Mouse (Mus musculus) cerebellum, postnatal 25 days (tissue): ENCODE measurements around the gene Ppil2.
A peak's percentile ranks its signal among the peaks of the same experiment; 100 is the strongest.

Source experiments
- DNase-seq, 2 experiments: peaks; one replicate each; pipeline ENCODE4 v3.0.0; 2021; ENCODE audit warnings: mixed read lengths in 2 of 2

Ppil2 gene

DNA sequence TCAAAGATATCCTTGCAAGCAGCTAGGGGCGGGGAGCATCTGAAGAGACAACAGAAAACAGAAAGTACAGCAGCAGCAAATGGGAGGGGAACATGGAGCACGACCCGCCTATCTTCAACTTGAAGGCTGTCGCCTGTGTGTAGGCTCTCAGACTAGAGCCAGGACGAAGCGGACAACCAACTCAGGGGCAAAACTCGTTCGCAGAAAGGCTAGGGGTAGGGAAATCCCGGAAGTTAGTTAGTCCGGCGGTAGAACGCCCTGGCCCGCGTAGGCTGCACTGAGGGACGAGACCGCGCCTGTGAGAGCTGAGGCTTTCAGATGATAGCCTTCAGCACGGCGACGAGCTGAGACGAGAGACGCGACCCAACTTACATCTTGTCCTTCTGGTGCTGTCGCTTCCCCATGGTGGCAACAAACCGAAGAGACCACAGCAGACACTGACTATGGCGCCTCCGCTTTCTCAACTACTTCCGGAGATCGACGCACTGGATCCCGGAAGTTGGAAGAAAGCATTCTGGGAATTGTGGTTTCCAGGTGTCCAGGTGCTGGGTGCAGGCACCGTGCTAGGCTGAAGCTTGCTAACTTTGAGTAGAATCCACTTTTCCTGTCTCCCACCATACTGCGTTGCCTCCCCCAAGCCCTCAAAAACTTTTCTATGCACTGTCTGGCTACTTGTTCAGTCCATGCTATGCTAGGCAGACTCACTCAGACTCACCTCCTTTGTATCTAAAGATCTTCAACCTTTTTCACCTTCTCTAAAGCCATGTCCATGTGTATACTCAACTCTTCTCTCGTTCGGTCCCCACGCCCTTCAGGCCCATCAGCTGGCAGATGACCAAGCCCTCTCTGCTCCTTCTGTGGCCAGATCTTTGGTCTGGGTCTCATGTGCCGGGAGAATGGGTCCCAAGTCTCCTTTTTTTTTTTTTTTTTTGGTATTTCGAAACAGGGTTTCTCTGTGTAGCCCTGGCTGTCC is at the start of gene Ppil2:
Gene Ppil2, minus strand, starts transcription at position 487 of the 973 bp plus-strand sequence.
- peak; percentile 72 to 78 for DNase-seq

DNA sequence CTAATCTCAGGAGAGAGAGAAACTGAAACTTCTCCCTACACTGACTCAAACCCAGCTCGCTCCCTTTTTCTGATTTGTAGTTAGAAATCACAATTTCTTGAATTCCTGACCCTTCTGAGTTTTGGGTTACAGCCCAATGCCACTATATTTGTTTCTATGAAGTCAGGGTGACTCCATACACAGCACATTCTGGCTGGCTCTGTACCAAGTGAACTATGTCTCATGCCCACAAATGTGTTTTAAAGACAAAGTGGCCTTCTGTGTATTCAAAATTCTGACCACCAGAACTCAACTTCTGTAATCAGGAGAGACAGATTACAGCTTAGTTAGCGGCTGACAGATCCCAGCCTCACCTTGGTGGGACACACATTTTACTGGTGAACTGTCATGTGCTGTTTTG is 43.3 kb upstream of the Ppil2 start:
- no peak for DNase-seq

DNA sequence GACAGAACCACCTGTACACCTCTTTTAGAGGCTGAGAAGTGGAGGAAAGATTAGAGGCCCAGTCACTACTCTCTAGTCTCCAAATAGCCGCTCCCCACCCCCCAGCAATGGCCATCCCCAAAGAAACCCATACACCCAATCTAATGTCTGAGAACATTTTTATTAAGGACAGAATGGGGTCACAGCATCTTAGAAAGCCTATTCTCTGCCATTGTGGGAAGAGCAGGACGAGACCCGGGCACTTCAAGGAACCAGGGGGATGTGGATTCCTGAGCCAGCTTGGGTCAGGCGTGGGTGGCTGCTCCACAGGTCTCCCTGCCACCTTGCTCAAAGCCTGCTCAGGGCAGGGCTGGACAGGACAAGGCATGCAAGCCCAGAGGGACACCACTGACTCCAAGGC is 40.8 kb upstream of the Ppil2 start:
- DNase-seq: no peak

DNA sequence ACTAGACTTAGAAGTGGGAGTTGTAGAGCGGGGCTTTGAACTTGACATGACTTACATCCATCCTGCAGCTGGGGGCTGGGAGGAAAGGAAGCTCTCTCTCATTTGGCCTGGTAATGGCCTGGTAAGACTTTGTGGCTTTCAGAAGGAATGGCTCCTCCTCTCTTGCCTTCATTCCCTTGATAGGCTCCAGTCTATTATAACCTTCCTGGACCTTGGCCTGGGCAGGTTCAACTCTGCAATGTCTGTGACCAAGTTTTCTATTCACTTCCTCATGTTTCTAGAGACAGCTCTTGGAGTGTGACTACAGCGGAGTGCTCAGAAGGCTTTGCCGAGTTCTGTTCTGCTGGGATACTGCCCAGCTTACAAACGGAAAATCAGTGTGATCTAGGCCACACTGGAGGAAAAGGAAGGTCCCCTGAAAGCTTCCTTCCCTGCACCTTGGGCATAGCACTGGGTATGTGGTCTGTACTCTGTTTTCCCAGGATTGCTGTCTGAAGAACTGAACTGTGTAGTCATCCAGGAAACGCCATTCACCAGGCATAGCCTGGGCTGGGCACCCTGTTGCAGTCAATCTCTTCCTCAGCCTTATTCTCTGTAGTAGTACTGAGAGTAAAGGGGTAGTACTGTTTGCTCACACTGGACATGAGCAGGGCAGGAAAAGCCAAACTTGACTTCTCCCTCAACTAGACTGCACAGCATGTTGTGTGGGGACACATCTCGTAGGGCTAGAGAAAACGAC is 39.6 kb upstream of the Ppil2 start:
- DNase-seq: no peak

DNA sequence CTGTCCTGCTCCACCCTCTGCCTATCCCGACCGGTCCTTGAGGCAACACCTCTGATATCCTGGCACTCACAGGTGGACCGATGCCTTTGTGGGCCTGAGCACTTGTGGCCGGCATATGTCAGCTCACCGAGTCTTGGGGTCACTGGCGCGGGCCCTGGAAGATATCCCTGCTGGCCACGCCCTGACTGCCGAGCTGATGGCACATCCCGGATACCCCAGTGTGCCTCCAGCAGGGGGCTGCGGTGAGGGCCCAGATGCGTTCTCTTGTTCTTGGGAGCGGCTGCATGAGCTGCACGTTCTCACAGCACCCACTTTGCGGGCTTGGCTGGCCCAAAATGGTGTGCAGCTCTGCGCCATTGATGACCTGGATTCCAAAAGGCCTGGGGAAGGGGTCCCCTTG is 37.0 kb upstream of the Ppil2 start:
- peak in 1 of 2 experiments; percentile 31 for DNase-seq

DNA sequence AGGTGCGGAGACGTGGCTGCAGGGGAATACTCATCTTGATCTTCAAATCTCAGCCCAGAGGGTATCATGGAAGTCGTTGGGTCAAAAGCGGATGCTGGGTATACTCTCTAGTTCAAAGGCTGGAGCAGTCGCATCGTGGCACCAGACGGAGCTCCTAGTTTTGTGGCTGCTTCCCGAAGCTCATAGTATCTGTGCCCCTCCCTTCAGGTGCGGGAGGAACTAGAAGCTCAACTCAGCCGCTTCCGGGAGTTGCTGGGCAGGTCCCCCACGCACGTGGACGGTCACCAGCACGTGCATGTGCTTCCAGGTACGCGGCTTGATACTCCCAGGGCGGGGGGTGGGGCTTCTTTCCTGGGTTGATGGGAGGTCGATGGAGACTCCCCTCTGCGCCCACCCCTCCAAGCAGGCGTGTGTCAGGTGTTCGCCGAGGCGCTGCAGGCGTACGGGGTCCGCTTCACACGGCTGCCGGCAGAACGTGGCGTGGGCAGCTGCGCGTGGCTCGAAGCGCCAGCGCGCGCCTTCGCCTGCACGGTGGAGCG is 36.4 kb upstream of the Ppil2 start:
- peak in 1 of 2 experiments; percentile 49 for DNase-seq

DNA sequence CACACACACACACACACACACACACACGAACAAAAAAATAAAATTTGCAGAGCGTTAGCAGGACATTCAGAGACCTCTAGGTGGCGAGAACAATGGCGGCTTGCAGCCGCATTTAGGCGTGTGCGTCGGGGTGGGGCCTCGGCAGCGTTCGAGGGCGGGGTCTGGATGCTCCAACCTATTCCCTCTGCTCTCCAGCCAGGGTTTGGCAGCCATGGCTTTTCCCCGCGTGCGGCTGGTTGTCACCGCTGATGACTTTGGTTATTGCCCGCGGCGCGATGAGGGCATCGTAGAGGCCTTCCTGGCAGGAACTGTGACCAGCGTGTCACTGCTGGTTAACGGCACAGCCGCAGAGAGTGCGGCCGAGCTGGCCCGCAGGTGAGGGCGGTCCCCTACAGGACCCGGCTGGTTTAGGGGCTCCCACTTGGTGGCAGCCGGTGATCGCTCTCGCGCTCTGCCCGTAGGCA is 35.7 kb upstream of the Ppil2 start, which contains the start of gene Ccdc116:
Gene Ccdc116, minus strand, starts transcription at position 458 of the 464 bp plus-strand sequence.
- peak; percentile 87 to 92 for DNase-seq

DNA sequence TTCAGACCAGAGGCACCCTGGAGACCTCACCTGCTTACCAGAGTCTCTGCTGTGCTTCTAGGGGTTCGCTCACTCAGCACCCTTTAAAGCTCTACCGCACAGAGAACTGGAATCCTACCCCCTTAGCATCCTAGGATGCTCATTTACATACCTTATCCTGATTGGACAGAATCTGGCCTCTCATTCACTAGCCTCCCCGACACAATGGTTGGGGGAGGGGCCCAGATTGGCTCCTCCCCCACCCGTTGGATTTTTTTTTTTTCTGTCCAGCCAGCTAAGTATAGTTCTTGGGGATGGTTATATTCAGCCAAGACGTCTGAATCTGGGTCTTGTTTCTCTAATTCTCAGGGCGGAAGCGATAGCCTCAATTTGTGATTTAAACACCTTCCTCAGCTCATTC is 33.3 kb upstream of the Ppil2 start, which contains the start of gene Ydjc:
Gene Ydjc, plus strand, starts transcription at position 283 of the 400 bp plus-strand sequence.
- no peak for DNase-seq

DNA sequence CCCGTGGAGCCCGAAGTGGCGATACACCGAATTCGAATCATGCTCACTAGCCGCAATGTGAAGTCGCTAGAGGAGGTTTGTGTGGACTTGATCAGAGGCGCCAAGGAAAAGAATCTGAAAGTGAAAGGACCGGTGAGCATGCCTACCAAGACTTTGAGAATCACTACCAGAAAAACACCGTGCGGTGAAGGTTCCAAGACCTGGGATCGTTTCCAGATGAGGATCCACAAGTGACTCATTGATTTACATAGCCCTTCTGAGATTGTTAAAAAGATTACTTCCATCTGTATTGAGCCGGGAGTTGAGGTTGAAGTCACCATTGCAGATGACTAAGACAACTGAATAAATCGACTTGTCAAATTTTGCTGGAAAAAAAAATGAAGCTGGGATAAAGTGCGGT is 26.3 kb upstream of the Ppil2 start:
- DNase-seq: no peak

DNA sequence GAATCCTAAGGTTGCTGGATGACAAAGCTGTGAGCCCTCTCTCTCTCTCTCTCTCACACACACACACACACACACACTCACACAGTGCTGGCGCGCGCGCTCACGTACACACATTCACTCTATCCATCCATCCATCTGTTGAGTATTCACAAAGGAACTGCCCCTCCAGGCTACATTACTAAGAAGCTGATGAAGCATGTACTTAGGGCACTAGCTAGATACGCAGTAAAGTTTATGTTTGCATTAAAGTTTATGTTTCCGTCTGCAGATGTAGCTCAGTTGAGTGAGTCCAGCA is 21.8 kb upstream of the Ppil2 start:
- no peak for DNase-seq

DNA sequence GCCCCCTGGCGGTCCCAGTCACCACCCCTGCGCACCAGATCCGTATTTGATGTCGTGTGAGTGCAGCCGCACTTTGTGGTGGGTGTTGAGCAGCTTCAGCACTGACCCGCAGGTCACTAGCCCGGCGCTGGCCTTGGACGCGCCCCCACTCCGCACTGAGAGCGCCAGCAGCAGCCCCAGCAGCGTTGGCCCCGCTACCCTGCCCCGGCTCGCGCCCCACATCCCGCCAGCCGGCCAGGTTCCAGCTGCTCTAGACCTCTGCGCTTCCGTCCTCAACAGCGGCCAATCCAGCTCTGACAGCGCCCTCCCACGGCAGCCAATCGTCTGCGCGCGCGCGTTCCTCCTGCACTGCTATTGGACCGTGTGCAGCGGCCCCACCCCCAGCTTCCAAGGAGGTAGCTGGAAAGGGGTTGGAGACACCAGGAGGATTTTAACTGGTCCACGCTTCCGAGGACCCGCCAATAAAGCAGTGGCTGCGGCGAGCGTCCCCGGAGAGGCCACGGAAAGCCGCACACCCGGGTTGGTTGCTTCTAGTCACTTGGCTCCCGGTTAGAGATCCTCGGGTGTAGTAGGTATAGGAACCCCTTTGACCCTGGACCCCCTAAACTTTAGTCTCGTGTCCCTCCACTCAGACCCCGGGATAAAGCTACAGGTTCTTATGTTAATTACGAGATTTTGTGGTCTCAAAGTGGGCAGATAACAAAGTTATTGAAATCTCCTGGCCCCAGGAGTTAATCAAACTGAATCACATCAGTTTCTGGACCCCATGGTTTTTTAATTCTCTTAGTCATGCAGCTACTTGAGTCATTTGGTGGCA is 21.2 kb upstream of the Ppil2 start, which contains the start of gene Sdf2l1:
Gene Sdf2l1, minus strand, starts transcription at position 295 of the 817 bp plus-strand sequence.
- peak; percentile 98 to 99 for DNase-seq

DNA sequence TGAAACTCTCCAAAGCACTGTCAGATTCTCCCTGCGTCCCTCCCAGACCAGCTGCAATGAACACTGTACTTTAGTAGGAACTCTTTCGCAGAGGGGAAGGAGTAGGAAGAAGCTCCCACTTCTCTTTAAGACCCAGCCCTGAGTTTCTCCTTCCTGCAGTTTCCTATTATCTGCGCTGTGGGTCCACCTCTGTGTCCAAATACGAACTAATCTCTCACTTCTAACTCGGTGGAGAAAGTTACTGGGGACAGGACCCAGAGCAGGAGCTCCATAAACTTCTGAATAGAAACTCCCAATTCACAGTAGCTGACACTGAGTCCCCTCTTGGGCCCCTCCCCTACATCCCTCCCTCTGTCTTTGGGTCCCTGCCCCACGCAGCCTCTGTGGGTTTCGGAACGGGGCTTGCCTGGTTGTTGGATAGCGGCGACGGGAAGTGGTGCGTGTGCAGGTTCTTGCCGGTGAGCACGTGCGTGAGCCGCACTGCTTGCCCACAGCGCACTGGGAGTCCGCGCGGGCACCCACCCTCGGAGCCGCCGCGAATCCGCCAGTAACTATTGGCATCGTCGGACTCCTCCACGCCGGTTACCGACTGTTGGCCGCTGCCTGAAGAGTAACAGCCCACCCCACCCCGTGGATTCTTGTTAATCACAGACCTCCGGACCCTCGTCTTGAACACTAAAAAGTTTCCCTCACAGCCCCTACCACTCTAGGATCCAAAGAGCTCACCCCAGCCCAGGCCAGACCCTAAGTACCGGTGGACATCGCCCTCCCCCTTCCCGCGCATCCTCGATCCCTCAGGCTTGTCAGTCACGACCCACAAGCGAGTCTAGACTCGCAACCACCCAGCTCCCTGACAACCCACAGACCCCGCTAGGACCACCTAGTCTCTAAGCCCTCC is 20.4 kb upstream of the Ppil2 start:
- DNase-seq: peak in 1 of 2 experiments; percentile 52

DNA sequence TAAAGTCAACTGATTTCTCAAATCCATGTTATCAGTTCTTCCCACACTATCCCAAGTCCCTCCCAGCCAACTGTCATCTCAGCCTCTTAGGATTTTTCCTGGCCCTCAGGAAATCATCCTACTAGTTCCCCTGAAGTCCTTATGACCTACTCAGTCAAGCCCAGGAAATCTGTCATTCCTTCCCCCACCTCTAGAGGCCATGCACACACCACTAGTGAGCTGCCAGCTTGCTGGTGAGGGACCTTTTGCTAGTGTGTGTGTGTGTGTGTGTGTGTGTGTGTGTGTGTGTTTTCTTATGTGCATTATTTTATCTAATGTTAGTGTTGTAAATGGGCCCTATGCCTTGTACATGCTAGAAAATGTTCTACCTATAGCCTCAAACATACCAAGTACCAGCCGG is 16.2 kb upstream of the Ppil2 start:
- DNase-seq: peak in 1 of 2 experiments; percentile 64

DNA sequence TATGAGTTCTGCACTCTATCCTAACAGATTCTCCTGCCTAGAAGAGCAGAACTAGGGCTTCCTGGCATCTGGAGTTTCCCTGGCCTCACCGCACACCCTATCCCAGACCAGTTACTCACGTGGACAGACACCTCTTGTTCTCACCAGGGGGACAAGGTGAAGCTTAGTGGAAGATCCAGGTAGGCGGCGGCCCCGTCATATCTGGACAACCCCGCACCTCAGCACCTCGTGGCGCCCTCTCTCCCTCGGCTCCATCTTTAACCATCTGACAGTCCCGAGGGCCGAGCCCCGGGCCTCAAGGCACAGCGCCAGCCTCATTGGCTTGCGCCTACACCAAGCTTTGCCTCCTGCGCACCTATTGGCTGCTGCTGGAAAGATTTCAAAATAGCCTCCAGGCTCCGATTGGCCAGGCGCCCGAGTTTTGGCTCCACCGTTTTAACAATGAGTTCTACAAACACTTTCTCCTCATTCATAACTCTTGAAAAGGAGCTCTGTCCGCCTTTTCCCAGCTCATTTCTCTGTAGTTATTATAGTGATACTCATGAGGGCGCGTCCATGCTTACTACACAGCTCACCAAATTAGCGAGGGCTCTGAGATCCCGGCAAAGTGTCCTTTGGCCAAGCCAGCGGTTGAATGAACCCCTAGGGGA is 13.9 kb upstream of the Ppil2 start, which contains the start of gene 2610318N02Rik:
Gene 2610318N02Rik, minus strand, starts transcription at position 297 of the 650 bp plus-strand sequence.
- DNase-seq: peak; percentile 65 to 77

DNA sequence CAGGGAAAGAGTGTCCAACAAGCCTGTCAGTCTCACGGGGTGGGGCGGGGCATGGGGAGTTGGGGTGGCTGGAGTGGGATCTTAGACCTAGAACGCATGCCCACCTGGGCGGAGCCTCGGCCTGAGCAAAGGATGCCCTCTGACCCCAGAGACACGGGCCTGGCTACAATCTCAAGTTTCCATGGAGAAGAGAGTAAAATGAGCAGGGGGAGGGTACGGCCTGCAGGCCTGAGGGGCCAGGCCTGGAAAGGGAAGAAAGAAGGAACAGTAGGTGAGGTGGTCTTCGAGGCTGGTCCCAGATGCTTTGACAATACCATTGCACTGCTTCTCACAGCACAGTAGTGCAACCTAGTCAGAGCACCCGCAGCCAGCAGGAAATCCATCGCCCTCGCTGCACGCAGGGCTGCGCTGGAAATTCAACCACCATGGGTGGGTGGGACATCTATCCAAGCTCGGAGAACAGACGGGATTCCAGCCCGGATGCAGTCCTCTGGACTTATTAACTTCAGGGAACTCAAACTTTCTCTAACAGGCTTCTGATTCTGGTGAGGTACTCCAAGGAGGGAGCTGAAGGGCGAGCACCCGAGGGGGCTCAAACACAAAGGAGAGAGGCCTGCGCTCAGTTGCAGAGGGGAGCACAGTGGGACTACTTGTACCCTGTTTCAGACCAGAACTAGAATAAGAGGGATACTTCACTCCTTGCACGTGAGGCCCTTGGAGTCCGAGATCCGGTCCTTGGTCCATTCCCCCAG is 13.2 kb upstream of the Ppil2 start:
- DNase-seq: no peak

DNA sequence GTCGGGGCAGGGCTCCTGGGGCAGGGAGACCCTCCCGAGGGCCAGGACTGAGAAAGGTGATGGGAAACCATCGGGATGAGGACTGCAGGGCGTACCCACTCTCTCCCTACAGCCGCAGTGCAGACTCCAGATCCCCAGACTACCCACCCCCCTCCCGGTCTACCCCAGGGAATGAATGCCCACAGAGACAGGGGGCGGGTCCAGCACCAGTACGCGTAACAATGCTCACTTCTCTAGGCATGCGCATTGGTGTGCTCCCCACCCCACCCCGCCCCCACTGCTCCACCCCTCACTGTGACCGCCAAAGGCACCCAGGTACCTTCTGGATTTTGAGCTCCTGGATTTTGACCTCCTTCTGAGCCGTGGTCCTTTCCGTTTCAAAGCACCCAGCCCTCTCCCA is 10.5 kb upstream of the Ppil2 start:
- DNase-seq: no peak

DNA sequence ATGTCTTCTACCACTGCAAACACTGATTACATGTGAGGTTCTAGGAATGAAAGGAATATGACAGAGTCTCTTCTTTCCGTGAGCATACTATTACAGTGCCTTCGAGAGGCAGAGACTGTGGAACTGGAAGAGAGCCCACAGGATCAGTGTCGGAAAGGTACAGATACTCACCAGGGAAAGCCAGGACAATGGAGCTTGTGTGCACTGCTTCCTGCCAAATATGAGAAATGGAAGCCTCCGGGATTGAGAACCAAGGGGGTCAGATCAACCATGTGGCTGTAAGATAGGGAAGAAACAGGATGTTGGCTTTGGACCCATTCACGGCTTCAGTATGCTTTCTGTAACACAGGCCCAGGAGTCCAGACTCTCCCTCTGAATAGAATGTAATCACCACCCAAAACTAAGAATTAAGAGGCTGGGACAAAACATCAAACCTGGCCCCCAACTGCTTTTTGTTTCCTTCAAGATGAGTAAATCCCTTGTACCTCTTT is 6.3 kb upstream of the Ppil2 start:
- DNase-seq: no peak

DNA sequence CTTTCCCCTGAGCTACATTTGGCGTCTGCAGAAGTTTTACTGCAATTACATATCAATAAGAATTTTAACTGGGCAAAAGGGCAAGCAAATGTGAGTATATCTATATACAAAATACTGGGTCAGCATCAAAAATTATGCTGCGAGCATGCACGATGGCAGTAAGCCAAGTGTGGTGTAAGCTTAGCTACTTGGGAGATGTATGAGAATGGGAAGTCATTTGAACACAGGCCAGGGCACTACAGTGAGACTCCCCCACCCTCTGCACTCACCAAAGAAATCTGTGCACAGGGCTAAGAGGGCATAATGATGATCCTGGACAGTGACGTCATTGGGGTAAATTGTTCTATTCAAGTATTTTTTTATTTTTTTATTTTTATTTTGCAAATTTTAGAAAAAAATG is 6.5 kb downstream of the Ppil2 start:
- no peak for DNase-seq

DNA sequence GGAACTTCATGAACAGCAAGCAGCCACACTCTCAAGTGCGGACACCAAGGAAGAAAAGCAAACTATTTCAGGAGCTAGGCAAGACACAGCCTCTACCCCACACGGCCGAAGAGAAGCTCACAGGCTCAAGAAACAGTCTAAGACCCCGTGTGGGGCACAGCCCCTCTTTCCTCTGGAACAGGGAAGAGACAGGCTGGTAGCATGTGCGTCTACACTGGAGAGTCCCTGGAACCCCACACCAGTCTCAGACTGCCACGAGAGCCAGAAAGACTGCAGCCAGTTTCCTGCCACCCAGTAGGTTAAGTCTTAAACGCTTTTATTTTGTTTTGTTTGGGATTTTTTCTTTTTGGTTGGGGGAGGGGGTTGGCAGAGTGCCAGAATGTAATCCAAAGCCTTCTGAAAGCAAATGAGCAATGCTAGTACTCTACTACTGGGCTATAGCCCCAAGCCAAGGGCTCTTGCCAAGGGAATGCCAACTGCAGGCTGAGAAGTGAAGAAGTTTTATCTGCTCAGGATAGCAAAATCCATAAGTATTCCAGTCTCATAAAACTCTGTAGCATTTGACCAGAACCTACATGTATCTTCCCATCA is 8.3 kb downstream of the Ppil2 start:
- peak in 1 of 2 experiments; percentile 22 for DNase-seq
